13 mouse cellular contexts compared by ENCODE assay signal in the genomic region with DNA sequence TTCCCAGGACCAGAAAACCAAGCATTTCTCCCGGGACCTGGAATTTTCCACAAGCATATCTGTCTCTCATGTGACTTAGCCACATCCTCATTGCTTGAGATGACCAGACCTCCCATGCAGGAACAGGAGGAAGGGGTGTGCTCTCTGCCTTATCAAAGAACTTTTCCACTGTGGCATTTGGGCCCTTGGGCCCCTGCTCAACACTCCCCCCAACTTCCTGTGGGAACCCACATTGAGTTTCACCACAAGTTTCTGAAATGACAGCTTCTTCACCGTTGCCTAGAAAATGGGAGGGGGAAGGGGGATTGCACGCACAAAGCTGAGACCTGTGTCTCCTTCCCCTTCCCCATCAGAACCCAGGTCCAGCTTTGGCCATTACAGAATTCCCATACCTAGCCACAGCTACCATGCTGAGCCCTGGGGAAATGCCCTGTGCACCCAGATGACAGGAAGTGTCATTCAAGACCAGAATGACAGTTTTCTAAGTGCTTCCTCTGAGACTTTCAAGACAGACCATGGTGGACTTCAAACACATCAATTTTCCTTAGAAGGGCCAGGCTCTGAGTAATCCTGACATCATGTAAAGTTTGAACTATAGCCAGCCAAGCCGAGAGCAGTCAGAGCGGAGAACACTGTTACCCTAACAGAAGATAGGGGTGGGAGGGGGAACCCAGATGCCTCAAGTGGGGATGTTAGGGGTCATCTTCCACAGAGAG. TPM values are rescaled to one million over a fixed set of nuclear protein-coding genes. Genes with fewer than 3 reads are reported as not detected.
DNase-seq lines count a peak whose midpoint lies in the region; ATAC-seq lines count a peak whose summit lies in the region.
"Had no signal": no experiment of that assay in that cellular context is flagged by ENCODE, and none has a peak within 500 bp of the region (broad histone marks: within the 10 kb centered on the region; RNA-seq: fewer than 3 reads in every experiment).

No protein-coding gene starts in this region.

- peak; percentile 56 for ATAC-seq in liver, embryonic 11.5 days (replicated peaks; ENCODE audit: low FRiP score)
- ATAC-seq in midbrain, embryonic 14.5 days (ENCODE audit: low FRiP score, low TSS enrichment) = no peak
- no peak for ATAC-seq in erythroblast, adult 5-6 weeks (replicated peaks; ENCODE audit: low FRiP score, poor library complexity, severe bottlenecking)

- H3K27ac ChIP-seq in liver, embryonic 11.5 days (ENCODE audit: low read depth, low read length) = peak overlapping the region; percentile 63
- H3K27ac ChIP-seq in midbrain, embryonic 14.5 days (replicated peaks; ENCODE audit: low read depth, low read length) = no peak overlapping the region
- H3K27ac ChIP-seq: heart, embryonic 15.5 days; layer of hippocampus, adult 2 months had no signal

- 39% methylated on average over 5 of the region's 5 CpGs for WGBS in liver, embryonic 11.5 days
- 84% methylated on average over 5 of the region's 5 CpGs for WGBS in midbrain, embryonic 14.5 days

- H3K9me3 ChIP-seq in liver, embryonic 11.5 days (ENCODE audit: control insufficient read depth, low read length) = no peaks in the 10 kb centered on the region
- H3K9me3 ChIP-seq in midbrain, embryonic 14.5 days (ENCODE audit: control insufficient read depth, low read length) = no peaks in the 10 kb centered on the region
- H3K9me3 ChIP-seq: heart, embryonic 15.5 days had no signal

- no peaks in the 10 kb centered on the region for H3K27me3 ChIP-seq in liver, embryonic 11.5 days (replicated peaks; ENCODE audit: control insufficient read depth, insufficient read depth, low read length)
- H3K27me3 ChIP-seq in midbrain, embryonic 14.5 days (ENCODE audit: control insufficient read depth, insufficient read depth, low read length) = no peaks in the 10 kb centered on the region
- H3K27me3 ChIP-seq: heart, embryonic 15.5 days had no signal

- peaks cover 23% of the 10 kb centered on the region for H3K4me1 ChIP-seq in liver, embryonic 11.5 days (replicated peaks; ENCODE audit: control insufficient read depth, insufficient read depth, low read length)
- no peaks in the 10 kb centered on the region for H3K4me1 ChIP-seq in midbrain, embryonic 14.5 days (ENCODE audit: control insufficient read depth, insufficient read depth, low read length)

- no peaks in the 10 kb centered on the region for H3K36me3 ChIP-seq in liver, embryonic 11.5 days (ENCODE audit: control insufficient read depth, insufficient read depth, low read length)
- no peaks in the 10 kb centered on the region for H3K36me3 ChIP-seq in midbrain, embryonic 14.5 days (ENCODE audit: control insufficient read depth, insufficient read depth, low read length)
- H3K36me3 ChIP-seq: heart, embryonic 15.5 days had no signal

- no peak overlapping the region for H3K4me3 ChIP-seq in liver, embryonic 11.5 days (ENCODE audit: low read depth, low read length)
- H3K4me3 ChIP-seq in midbrain, embryonic 14.5 days (replicated peaks; ENCODE audit: low read depth, low read length) = no peak overlapping the region
- H3K4me3 ChIP-seq: erythroblast, embryonic 14.5 days; heart, embryonic 15.5 days; layer of hippocampus, adult 2 months had no signal

- peak; percentile 40 to 57 for DNase-seq in spleen, postnatal 36 days (ENCODE audit: low spot score in 2 of 2)
- DNase-seq in spleen, adult 12 weeks (ENCODE audit: low spot score) = no peak
- no peak for DNase-seq in liver, embryonic 11.5 days (ENCODE audit: low spot score)
- DNase-seq in natural killer cell, adult 2 months (ENCODE audit: low spot score in 2 of 2) = peak; percentile 36 to 53
- no peak for DNase-seq in midbrain, embryonic 14.5 days
- DNase-seq in cerebellum, postnatal 4 days (ENCODE audit: low spot score in 2 of 2) = no peak
- DNase-seq in urinary bladder, postnatal 10 days (ENCODE audit: low spot score) = no peak
- DNase-seq: cerebellum, postnatal 14 days; retina, postnatal 1 day had no signal

- H3K4me2 ChIP-seq in liver, embryonic 11.5 days = peak overlapping the region; percentile 17; the same call in 1 of the 2 replicates
- H3K4me2 ChIP-seq in midbrain, embryonic 14.5 days (ENCODE audit: low read length) = no peak overlapping the region
- H3K4me2 ChIP-seq: heart, embryonic 15.5 days had no signal

- no peak overlapping the region for H3K9ac ChIP-seq in liver, embryonic 11.5 days (ENCODE audit: low read depth, low read length)
- H3K9ac ChIP-seq in midbrain, embryonic 14.5 days (replicated peaks; ENCODE audit: low read length) = no peak overlapping the region
- H3K9ac ChIP-seq: heart, embryonic 15.5 days had no signal

RNA-seq across cellular contexts. Expression of gene Slco4a1, which starts 18.7 kb away (rescaled TPM):
- 1.5 and 2.0 TPM in 2 replicates for polyA plus RNA-seq in liver, embryonic 11.5 days (2014; fragmentation: Nextera tagmentation; extraction: Ambion mirVana)
- 1.0 and 1.1 TPM in 2 replicates for polyA plus RNA-seq in midbrain, embryonic 14.5 days (2014; fragmentation: Nextera tagmentation; extraction: Ambion mirVana)
- 4.4 and 4.6 TPM in 2 replicates for total RNA-seq in erythroblast, adult 5-6 weeks (2015; ENCODE audit: low replicate concordance)
- 2.4 and 3.2 TPM in 2 replicates for total RNA-seq in erythroblast, adult 5-6 weeks (2017; ENCODE audit: low replicate concordance)

Comparison
In these comparisons a context has a peak if more than half of its experiments do, and no peak if none do; other contexts are left out.
1. DNase-seq: peak in spleen, postnatal 36 days (2 of 2) and natural killer cell, adult 2 months (2 of 2); none in spleen, adult 12 weeks (single experiment), liver, embryonic 11.5 days (single experiment), midbrain, embryonic 14.5 days (single experiment), cerebellum, postnatal 4 days (0 of 2) and urinary bladder, postnatal 10 days (single experiment).